Mouse (Mus musculus): ENCODE data around the gene Fam32a.

The Fam32a gene

DNA sequence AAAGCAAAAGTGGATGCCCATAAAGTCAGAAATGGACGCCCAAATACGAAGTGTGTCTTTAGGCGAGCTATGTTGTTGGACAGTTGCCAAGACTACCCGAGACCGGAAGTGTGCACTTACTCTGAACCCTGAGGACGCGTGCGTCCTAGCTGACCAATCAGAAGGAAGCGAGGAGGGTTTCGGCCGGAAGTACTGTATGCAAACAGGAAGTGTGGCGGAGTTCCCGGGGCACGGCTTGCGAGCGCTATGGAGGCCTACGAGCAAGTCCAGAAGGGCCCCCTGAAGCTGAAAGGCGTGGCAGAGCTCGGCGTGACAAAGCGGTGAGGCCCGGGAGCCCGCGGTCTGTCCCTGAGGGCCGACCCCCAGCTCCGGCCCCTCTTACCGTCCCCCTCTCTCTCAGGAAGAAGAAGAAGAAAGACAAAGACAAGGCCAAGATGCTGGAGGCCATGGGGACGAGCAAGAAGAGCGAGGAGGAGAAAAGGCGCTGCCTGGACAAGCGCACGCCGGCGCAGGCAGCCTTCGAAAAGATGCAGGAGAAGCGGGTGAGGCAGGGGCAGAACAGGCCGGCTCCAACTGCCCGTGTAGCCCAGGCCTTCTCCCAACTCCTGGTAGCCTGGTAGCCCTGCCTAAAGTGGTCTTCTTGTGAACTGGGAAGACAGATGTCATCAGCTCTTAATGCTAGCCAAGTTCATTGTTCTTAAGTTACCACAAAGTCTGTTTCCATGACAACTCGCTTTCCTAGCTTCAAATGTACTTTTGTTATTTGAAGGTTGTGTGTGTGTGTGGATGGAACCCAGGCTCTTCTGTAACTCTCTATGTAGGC, at the start of gene Fam32a:
Fam32a (plus strand) TSS at position 190 of the 823 bp plus-strand sequence.
- DNase-seq = peak; percentile 92 to 95

DNA sequence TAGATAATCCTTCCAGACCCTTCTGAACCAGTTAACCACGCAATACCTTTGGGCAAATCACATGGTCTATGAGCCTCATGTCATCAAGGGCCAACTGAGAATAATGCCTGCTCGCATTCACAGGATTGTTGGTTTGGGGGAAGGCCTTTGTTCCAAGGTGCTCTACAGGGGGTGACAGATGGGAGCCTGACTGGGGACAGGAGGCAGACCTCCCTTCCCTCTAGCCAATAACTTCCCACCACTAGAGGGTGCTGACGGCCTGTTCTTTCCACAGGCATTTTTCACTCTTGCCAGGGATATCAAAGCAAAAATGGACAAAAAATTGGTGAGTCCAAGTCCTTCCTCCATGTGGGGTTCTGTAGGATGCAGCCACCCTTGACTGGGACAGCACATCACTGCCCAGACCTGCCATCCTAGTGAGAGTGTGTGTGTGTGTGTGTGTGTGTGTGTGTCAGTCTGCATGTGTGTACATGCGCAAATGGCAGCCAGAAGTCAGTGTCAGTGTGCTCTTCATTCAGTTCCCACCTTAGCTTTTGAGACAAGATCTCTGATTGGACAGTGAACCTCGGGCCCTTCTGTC, 42.1 kb upstream of the Fam32a start:
- DNase-seq = peak; percentile 66 to 72

DNA sequence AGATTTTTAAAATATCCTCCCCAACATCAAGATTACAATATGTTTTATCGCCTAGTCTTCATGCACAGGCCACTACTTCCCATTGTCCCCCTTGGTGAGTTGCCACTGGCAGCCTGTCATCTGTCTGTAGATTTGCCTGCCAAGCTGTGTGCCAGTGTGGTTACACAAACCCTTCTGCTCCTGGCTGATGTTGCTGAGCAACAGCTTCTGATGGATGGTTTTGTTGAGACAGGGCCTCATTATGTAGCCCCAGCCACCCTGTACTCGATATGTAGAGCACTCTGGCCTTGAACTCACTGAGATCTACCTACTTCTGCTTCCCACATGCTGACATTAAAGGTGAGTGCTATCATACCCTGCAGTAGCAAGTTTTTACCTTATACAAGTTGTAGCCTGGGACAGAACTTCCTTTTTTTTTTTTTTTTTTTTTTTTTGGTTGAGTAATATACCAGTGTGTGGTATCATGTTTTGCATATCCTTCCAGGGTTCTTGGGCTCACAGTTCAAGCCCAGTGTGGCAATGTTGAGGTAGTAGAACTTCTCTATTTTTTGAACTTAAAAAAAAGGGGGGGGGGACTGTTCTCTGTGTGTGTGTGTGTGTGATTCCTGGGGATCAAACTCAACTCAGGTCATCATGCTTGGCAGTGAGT, 35.9 kb upstream of the Fam32a start:
- no peak for DNase-seq

DNA sequence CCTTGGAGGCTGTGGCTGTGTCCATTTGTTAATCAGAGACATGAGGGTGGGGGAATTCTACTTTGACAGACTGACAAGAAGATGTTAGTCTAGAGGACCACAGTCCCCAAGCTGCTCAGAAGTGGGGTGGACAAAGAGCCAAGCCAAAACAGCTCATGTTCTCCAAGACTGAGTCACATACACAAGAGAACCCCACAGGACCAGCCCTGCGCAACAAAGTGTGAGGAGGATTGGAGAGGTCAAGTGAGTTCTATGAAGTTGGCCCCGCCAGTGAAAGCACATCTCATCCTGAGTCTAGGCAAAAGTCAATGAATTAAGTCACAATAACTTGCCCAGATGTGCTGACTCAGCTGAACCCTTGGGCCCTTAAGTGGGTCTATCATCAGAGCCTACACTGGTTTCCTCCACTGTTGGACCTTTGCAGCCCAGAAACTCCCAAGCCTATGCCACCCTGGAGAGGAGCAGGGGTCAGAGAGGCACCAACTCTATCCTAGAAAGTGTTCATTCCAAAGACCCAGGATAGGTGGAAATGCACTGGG, 31.7 kb upstream of the Fam32a start:
- no peak for DNase-seq

DNA sequence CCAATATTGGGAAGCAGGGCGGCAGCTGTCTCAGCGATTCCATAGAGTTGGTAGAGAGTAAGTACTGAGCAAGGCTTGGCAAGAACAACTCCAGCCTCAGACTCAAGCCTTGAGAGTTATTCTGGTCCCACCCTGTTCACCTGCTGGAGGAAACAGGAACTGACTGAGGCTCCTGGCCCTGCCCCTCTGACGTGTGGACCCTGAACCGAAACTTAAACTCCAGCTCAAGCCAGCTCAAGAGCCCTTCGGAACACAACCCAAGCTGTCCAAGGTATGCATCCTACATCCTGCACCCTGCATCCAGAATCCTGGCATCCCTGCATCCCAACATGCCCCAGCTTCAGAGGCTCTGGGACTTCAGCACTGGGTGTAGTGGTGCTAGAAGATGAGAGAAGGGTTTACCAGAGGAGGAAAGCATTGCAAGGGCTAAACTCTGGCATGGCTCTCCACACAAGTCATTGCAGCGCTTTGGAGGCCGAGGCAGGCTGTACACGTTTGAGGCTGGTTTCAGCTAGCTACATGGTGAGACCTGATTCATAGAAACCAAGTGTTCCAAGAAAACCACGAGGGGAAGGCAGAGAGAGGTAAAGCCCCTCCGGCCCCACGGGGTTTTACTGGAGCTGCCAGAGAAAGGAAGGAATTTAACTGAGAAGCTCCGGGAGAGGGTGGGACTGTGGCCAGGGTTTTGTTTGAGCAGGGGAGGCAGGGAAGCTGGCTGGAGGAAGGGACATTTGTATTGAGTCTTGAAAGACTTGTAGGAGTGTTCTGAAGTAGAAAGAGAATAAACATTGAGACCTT, 29.9 kb upstream of the Fam32a start, which contains the start of gene Hsh2d:
Hsh2d (plus strand) TSS at position 222 of the 798 bp plus-strand sequence.
- DNase-seq = peak; percentile 62 to 75

DNA sequence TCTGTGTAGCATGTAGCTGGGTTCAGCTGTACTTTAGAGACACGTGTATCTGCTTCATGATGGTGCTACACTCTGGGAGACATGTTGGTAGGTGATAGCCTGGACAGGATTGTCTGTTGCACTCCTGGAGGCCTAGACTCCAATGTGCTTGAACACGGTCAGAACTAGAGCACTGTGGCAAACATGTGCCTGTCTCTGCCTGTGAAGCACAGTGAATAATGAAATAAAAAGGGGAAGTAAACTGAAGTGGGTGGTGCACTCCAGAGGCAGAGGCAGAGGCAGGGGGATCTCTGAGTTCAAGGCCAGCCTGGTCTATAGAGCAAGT, 29.4 kb upstream of the Fam32a start:
- no peak for DNase-seq

DNA sequence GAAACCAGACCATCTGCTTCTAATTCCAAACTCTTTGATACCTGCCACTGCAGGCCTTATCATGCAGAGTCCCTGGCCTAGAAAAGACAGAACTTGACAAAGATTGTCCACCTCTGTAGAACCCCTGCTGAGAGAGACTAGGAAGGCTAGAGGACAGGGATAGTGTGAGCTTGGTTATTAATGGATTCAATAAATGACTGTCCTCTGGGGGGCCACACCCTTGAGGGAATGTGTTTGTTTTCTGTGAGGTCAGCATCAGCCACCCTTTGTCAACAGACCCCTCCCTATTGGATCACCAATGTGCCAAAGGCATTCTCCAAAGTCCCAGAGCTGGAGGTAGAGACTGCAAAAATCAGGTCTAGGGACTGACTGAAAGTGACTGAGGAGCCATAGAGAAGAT, 27.5 kb upstream of the Fam32a start:
- no peak for DNase-seq

DNA sequence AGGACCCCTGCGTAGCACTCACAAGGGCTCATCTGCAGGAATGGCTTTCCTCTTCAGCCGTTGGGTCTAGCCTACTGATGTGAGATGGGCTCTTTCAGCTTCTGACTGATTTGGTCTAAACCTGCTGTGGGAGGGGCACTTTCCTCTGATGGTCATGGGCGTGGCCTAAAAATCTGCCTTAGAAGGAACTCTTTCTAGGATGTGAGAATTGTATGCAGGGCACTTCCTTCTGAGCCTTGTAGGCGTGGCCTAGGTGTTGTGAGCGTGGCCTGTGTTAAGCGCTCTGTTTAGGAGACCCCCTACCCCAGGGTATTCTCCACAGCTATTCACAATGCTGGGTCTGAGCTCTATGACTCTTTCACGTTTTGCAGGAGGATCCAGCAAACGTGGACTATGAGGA, 21.5 kb upstream of the Fam32a start:
- DNase-seq = no peak

DNA sequence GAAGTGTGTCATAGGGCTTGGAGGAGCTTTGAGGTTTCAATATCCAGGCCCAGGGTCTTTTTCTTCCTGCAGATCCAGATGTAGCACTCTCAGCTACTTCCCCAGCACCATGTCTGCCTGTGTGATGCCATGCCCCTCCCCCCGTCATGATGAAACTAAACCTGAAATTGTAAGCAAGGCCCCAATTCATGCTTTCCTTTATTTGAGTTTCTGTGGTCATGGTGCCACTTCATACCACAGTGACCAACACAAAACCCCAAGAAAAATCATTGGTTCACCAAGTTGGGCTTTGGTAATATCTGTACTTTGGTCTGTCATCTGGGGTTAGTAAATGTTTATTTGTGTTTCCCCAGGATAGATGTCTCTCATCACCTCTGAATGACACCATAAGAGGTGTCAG, 10.9 kb upstream of the Fam32a start:
- no peak for DNase-seq

DNA sequence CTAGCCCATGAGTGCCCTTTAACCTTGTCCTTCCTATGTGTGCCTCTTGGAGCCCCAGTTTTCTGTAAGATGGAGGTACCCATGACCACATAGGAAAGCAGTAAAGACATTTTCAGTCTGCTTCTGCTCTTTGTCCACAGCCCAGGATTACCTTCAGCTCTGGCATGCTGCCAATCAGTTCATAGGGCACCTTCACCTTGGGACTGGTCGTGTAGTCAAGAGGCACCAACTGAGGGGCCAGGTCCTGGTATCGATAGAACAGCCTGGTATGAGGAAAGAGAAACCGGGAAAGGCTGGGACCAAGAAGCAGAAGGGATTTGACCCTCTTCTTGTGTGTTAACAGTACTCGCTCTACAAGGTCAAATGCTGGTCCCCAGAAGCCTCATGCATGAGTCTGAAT, 9.3 kb upstream of the Fam32a start:
- DNase-seq = no peak

DNA sequence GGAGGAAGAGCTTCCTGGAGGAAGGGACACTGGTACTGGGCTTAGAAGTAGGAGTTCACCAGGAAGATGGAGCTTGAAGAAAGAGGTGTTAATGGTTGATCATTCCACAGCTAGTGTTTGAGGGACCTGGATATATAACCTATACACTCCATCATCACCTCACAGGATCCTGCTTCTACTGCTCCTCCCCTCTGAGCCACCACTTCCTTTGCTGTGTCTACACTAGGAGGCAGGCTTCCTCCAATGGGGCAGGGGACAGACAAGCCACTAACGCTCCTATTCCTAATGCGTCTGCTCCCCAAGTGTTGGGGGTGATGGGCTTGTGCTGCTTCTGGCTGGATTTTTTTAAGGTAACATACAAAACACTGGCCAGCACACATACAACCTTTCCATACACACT, 8.8 kb upstream of the Fam32a start:
- no peak for DNase-seq

DNA sequence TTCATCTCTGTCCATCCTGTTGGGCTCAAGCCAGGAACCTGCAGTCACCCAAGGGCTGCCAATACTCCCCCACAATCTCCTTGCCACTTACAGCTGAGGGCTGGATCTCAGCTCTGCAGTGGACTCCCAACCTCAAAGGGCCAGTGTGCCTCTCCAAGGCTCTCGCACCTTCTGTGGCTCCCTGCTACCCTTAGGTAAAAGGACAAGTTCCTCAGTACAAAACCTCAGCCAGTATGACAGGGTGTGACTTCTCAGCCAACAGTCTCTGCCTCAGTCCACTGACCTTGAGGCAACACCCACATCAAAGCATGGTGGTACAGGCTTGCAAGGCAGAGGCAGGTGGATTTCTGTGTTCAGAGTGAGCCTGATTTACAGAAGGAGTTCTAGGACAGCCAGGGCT, 7.7 kb upstream of the Fam32a start:
- no peak for DNase-seq

DNA sequence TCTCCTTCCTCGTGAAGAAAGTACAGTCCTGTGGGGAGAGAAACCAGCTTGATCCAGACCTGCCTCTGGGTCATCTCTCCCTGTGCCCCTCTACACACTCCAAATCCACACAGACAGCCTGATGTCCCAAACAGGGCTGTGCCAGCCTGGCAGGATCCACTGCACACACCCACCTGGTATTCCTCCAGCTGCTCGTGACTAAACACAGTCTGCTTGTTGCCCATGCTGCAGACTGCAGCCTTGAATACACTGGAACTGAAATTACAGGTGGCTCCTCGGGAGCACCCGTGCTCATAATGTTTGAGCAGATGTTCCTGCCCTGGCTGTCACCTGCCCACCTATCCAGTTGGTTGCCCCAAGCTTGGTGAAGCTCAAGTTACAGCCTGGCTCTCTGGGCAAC, 6.8 kb upstream of the Fam32a start, which contains the start of gene Cib3:
Cib3 (minus strand) TSS at position 87 of the 400 bp plus-strand sequence.
- no peak for DNase-seq

DNA sequence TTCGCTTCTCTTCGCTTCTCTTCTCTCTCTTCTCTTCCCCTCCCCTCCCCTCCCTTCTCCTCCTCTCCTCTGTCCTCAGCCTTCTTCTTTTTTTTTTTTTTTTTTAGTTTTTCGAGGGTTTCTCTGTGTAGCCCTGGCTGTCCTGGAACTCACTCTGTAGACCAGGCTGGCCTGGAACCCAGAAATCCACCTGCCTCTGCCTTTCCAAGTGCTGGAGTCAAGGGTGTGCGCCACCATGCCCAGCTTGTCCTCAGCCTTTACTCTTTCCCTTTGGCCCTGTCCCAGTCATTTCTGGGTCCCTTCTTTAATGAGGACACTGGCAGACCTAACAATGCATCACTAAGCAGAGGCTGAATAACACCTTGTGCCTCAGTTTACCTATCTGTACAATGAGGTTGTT, 6.0 kb upstream of the Fam32a start, which contains the start of gene Gm11034:
Gm11034 (minus strand) TSS at position 101 of the 400 bp plus-strand sequence.
- DNase-seq = no peak

DNA sequence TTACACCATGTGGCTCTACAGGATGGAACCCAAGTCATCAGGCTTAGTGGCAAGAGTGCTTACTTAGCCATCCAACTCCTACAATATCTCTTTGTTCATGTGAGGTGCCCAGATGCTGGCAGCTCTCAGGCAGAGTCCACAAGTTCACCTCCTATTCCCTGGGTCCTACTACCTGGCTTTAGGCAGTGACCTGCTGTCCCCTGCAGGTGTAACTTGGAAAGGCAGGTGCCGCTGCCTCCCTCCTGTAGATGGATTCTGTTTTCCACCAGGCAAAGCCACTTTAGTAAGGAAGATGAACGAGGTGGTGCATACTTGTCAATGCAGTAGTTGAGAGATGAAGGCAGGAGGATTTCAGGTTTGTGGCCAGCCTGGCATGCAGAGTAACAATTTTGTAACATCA, 4.5 kb upstream of the Fam32a start:
- peak; percentile 52 to 62 for DNase-seq

DNA sequence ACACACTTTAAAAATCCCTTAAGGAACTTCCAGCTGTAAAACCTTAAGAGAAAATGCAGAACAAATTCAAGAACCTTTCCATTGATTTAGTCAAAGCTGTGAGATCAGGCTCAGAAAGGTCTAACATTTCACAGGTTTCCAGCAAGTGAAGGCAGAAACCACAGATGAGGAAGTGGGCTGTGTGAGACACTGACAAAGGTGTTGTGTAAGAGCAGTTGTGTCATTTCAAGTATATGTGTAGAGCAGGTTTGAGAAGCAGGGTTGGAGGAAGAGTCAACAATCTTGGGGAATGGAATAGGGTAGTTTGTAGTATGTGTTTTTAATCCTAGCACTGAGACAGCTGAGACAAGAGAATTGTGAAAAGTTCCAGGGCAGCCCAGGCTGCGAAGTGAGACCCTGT, 3.7 kb upstream of the Fam32a start:
- DNase-seq = peak in 1 of 2 experiments; percentile 55

DNA sequence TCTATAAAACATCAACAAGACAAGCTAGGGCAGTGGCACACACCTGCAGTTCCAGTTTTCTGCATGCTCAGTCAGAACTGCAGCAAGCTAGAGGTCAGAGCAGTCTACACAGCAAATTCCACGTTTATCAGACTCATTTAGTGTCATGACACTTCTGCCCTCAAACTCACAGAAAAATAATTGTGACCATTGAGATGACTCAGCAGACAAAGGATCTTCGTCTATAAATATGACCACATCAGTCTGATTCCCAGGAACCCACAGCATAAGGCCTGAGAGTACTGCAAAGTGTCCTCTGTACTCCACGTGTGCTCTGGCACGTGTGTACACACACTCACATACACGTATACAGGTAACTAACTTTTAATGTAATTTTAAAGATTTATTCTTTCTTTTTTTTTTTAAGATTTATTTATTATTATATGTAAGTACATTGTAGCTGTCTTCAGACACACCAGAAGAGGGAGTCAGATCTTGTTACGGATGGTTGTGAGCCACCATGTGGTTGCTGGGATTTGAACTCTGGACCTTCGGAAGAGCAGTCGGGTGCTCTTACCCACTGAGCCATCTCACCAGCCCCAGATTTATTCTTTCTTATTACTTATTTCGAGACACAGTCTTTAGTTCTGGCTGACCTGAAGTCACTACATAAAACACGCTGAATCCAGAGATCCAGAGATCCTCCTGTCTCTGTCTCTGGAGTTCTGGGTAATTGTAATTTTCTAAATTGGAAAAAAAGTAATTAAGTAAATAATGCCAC, 569 bp upstream of the Fam32a start:
- no peak for DNase-seq

DNA sequence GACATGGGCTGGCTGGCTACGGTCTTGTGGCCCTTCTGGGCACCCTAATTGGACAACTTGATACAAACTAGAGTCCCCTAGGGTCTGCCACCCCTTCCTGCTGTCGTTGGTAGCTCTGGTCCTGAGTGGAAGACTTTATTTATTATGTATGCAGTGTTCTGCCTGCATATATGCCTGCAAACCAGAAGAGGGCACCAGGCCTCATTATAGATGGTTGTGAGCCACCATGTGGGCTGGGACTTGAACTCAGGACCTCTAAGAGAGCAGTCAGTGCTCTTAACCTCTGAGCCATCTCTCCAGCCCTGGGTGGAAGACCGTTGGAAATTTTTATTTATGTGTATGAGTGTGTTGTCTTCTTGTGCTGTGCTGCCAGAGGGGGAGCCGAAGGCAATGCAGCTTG, 1.2 kb downstream of the Fam32a start:
- no peak for DNase-seq

DNA sequence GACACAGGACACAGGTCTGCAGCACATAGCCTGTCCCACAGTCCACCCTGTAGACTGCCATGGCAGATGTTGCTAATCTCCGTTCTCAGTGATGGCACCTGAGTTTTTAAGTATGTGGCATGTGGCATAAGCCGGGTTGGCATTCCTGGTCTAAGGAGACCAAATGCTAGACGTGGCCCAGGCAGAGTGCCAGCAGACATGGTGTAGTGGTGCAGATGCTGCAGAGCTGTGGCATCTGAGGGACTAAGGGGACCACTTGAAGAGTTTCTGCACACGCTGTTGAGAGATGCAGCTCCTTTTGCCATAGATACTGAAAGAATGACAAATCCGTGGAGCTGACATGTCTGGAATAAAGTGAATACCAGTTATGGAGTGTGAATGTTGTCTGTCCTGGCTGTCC, 3.1 kb downstream of the Fam32a start:
- no peak for DNase-seq

DNA sequence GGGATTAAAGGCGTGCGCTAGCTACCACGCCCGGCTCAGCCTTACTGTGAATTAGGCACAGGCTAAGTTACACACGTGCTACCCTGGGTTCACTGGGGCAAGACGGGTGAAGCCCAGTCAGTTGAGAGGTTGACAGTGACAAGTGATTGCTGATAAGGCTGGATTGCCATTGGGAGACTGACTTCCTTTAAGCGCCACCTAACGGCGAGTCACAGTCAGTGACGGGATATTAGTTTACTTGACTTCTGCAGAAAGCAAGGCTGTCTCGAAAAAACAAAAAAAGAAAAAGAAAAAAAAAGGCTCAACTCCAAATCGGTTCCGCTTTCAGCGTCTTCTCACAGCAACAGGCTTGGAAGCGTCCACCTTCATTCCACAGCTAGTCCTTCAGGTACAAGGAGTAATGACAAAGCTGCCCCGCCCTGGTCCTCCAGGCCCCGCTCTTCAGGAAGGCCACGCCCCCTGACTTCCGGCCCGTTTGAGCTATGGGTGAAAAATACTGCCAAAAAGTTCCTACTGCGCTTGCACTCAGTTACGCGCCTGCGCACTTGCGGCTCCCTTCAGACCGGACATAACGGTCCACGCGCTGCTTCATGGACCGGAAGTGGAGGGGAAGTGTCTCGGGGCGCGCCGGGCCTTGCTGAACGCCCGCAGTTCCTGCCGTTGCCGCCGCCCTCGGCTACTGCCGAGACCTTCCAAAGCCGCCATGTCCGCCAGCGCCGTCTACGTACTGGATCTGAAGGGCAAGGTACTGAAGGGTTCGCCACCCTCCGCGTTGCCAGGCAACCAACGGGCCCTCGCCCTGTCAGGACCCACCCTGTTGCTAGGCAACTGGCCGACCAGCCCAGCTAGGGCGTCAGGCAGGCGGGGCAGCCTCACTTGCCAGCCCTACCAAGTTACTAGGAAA, 20.2 kb downstream of the Fam32a start, which contains the start of gene Ap1m1:
Ap1m1 (plus strand) TSS at position 520 of the 904 bp plus-strand sequence.
- DNase-seq = peak; percentile 98 to 99

DNA sequence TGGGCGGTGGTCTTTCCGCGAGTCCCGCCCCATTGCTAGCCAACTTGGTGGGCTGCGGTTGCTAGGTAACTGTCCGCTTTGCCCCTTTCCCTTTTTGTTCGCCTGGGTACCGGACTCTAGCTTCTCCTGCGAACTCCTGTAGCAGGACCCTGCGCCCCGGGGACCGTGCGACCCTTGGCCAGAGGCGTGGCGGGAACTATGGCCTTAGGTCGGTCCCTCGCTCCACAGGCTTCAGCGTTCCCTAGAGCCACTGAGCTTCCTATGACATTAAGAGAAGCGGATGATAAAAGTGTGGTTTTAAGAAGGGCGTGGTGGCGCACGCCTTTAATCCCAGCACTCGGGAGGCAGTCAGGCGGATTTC, 20.9 kb downstream of the Fam32a start:
- no peak for DNase-seq
